Mouse (Mus musculus) bone marrow macrophage, adult 2 months (primary cell): ENCODE measurements around the gene Tmem216.

Source experiments
- CTCF ChIP-seq: IDR thresholded peaks from 2 replicates; pipeline ENCODE4 v1.5.1; 2012; ENCODE audit warnings: low read depth, mild to moderate bottlenecking, low read length, moderate library complexity
- POLR2A ChIP-seq: IDR thresholded peaks from 2 replicates; pipeline ENCODE4 v1.6.1; 2012; ENCODE audit warnings: mild to moderate bottlenecking, low read depth, low read length, borderline replicate concordance

DNA sequence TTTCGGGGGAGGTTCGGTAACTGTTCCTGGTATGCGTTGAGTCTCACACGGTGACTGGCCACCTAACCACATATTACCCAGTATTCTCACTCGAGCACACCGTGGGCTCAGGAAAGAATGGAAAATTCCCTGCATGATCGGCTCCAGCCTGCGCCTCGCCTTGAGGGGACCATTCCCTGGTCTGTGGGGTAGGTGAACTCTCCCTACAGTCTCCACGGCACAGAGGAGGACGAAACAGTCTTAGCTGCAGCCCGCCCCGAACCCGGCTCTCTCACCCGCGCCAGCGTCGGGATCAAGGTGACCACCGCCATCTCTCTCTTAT lies 31.3 kb downstream of the Tmem216 start:
- TF ChIP-seq POLR2A (no peak), CTCF (no peak)
